Mouse (Mus musculus) cortical plate, adult 2 months (tissue): ENCODE measurements around the gene Gck.
A peak's percentile ranks its signal among the peaks of the same experiment; 100 is the strongest.

Source experiments
- CTCF ChIP-seq: fragments of 200-500 bp; IDR thresholded peaks from 2 replicates; pipeline ENCODE4 v1.5.1; 2011; ENCODE audit warnings: mild to moderate bottlenecking, control low read depth, low read length; ENCODE audit not compliant: insufficient read depth; ENCODE audit errors: extremely low read depth
- POLR2A ChIP-seq: fragments of 200-500 bp; IDR thresholded peaks from 2 replicates; pipeline ENCODE4 v1.6.1; 2011; ENCODE audit warnings: mild to moderate bottlenecking, low read length, control low read depth; ENCODE audit not compliant: insufficient read depth; ENCODE audit errors: extremely low read depth

DNA sequence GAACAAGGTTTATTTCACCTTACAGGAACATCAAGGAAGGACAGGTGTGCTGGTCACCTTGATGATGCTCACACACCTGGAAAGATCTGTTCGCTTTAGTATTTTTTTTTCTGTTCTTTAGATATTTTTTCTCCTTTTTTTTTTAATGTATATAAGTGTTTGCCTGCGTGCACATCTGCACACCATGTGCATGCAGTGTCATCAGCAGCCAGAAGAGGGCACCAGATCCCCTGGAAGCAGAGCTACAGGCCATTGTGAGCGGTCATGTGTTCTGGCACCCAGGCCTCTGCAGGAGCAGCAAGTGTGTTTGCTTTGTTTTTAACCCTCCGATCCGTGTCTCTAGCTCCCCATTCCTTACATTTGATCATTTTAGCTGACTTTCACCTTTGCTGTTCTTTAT lies 70.0 kb downstream of the Gck start:
- peak; percentile 70 for TF ChIP-seq CTCF
- TF ChIP-seq POLR2A, result no peak
